Mouse (Mus musculus) heart, embryonic 13.5 days (tissue): ENCODE data around the gene Tmc8. TPM values are rescaled to one million over a fixed set of nuclear protein-coding genes. Genes with fewer than 3 reads are reported as not detected.
"Not testable (repeated sequence)": the region's sequence is repeated elsewhere in the genome, so short reads cannot be mapped to it uniquely, and the experiment has no call there.

Source experiments
- ATAC-seq: fragments of 200-750 bp; cut with Nextera tagmentation; 2 replicates; pipeline ENCODE4 v1.8.0; 2017; ENCODE audit warnings: moderate TSS enrichment; ENCODE audit not compliant: insufficient number of reproducible peaks, low FRiP score, low TSS enrichment; ENCODE audit errors: extremely low read depth
- H3K27ac ChIP-seq: fragments of 300-500 bp; sonication (generic); replicated peaks from 2 replicates; pipeline ENCODE4 v1.5.1; 2015; ENCODE audit warnings: moderate library complexity, mild to moderate bottlenecking, inconsistent platforms
- H3K27me3 ChIP-seq: fragments of 300-500 bp; sonication (generic); replicated peaks from 2 replicates; pipeline ENCODE4 v1.6.1; 2015; ENCODE audit warnings: mild to moderate bottlenecking, inconsistent platforms
- H3K36me3 ChIP-seq: fragments of 300-500 bp; sonication (generic); 2 replicates; pipeline ENCODE4 v1.6.1; 2015; ENCODE audit warnings: mild to moderate bottlenecking, inconsistent platforms
- H3K4me1 ChIP-seq: fragments of 300-500 bp; sonication (generic); 2 replicates; pipeline ENCODE4 v1.6.1; 2015; ENCODE audit warnings: inconsistent platforms
- H3K4me2 ChIP-seq: fragments of 300-500 bp; sonication (generic); 2 replicates; pipeline ENCODE4 v1.6.1; 2015; ENCODE audit warnings: inconsistent platforms, mild to moderate bottlenecking, moderate library complexity
- H3K4me3 ChIP-seq: fragments of 300-500 bp; sonication (generic); 2 replicates; pipeline ENCODE4 v1.5.1; 2015; ENCODE audit warnings: moderate library complexity, mild to moderate bottlenecking, inconsistent platforms
- H3K9ac ChIP-seq: fragments of 300-500 bp; sonication (generic); 2 replicates; pipeline ENCODE4 v1.6.1; 2015; ENCODE audit warnings: inconsistent platforms, mild to moderate bottlenecking, moderate library complexity
- H3K9me3 ChIP-seq: fragments of 300-500 bp; sonication (generic); 2 replicates; pipeline ENCODE4 v1.6.1; 2016; ENCODE audit warnings: inconsistent platforms
- WGBS: fragments of 180-500 bp; shearing (Covaris S2); methylation state at CpG from one replicate; pipeline ENCODE4 v1.1.7; 2015; ENCODE audit warnings: mixed read lengths; 5-methylcytosine and 5-hydroxymethylcytosine counted together
- polyA plus RNA-seq: library from polyadenylated mRNA; unstranded; fragments of >200 nt; fragmentation: Nextera tagmentation; extraction: Ambion mirVana; gene quantifications from 2 replicates; pipeline ENCODE4 v1.2.1, GENCODE M21; 2015

Tmc8 gene
- polyA plus RNA-seq, 1 experiment from 2014 or later = 2.5 TPM

DNA sequence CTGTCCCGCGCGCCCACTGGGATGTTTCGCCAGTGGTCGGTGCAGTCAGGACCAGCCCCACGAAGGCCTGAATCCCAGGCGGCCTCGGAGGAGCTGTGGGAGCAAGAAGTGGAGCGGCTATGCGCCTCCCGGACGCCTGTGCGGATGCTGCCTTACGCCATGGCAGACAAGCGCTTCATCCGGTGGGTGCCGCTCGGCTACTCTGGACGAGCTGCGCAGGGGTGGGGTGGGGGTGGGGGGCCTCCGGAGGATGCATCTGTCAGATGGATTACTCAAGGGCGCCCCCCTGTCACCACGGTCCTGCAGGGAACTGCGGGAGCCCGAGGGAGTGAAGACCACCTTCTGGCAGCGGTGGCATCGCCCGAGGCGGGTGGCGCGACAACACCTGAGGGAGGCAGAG is 1.2 kb downstream of the Tmc8 start:
- H3K4me3 ChIP-seq = peak overlapping the region; percentile 62
- H3K9me3 ChIP-seq = no peaks in the 10 kb centered on the region
- peak overlapping the region; percentile 97 for H3K27ac ChIP-seq
- ATAC-seq = no peak
- peaks cover 1% of the 10 kb centered on the region for H3K36me3 ChIP-seq
- H3K4me2 ChIP-seq = peak overlapping the region; percentile 100
- WGBS = 3% methylated on average over 31 of the region's 31 CpGs
- H3K4me1 ChIP-seq = peaks cover 58% of the 10 kb centered on the region
- H3K27me3 ChIP-seq = peaks cover 17% of the 10 kb centered on the region; the same call in 1 of the 2 replicates
- H3K9ac ChIP-seq = peak overlapping the region; percentile 89

DNA sequence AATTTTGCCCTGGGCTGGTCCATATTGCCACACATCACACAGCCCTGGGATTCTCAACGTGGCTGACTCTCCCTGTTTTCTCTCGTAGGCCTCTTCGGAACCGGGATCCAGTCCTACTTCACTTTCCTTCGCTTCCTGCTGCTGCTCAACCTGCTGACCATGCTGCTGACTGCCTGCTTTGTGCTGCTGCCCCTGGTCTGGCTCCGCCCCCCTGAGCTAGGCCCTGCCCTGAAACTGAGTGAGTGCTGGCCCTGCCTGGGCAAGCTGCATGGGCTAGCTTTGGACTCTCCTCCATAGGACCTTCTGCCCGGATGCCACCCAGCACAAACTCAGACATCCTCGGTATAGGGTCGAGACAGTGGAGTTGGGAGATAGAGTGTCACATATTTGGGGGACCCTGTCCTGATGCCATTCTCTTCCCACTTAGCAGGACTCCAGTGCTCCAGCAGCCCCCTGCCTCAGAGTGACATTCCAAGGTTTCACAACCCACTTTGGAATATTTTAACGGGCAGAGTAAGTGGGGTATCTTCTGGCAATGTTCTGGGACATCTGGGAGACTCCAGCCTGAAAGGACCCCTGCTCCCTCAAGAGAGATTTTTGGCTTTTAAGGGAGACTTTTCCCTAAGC is 1.9 kb downstream of the Tmc8 start:
- Histone ChIP-seq H3K27ac (peak overlapping the region; percentile 97; the same call in 1 of the 2 replicates), H3K36me3 (no peaks in the 10 kb centered on the region), H3K4me3 (peak overlapping the region; percentile 62), H3K9ac (peak overlapping the region; percentile 89), H3K4me2 (peak overlapping the region; percentile 100), H3K4me1 (peaks cover 51% of the 10 kb centered on the region), H3K27me3 (peaks cover 17% of the 10 kb centered on the region; the same call in 1 of the 2 replicates), H3K9me3 (no peaks in the 10 kb centered on the region)
- WGBS = 40% methylated on average over 10 of the region's 10 CpGs
- ATAC-seq = no peak

DNA sequence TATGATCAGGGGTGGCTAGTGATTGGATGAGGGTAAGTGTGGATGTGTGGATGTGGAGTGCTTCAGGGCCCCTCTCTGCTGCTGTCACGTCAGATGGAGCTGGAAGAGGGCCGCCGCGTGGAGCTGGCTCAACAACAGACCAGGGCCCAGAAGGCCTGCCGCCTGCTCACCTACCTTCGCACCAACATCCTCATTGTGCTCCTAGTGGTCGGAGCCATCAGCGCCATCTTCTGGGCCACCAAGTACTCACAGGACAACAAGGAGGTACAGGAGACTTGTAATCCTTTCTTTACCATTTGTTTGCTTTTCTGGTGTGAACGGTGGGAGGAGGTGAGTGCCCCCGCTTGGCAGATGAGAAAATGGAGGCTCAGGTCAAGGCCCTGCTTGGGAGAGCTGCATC is 4.4 kb downstream of the Tmc8 start:
- peaks cover 21% of the 10 kb centered on the region for H3K27me3 ChIP-seq
- no peak for ATAC-seq
- H3K4me3 ChIP-seq = no peak overlapping the region
- H3K36me3 ChIP-seq = no peaks in the 10 kb centered on the region
- H3K9me3 ChIP-seq = no peaks in the 10 kb centered on the region
- no peak overlapping the region for H3K27ac ChIP-seq
- WGBS = 14% methylated on average over 10 of the region's 10 CpGs
- no peak overlapping the region for H3K9ac ChIP-seq
- no peak overlapping the region for H3K4me2 ChIP-seq
- peaks cover 36% of the 10 kb centered on the region for H3K4me1 ChIP-seq

DNA sequence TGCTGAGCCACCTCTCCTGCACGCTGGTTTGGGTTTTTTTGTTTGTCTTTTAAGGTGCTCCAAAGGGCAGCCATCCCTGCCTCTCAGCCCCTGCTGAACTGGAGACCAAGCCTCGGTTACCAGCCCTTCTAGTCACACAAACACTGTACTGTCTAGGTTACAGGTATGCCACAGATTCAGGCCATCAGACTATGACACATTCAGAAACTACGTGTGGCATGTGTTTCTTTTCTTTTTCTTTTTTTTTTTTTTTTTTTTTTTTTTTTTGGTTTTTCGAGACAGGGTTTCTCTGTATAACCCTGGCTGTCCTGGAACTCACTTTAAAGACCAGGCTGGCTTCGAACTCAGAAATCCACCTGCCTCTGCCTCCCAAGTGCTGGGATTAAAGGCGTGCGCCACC is 6.6 kb downstream of the Tmc8 start:
- 81% methylated on average over 7 of the region's 7 CpGs for WGBS
- not testable (repeated sequence) for H3K36me3 ChIP-seq, H3K4me3 ChIP-seq, H3K9ac ChIP-seq, ATAC-seq, H3K9me3 ChIP-seq, H3K4me2 ChIP-seq, H3K27ac ChIP-seq
- peaks cover 25% of the 10 kb centered on the region for H3K27me3 ChIP-seq
- peaks cover 28% of the 10 kb centered on the region for H3K4me1 ChIP-seq

DNA sequence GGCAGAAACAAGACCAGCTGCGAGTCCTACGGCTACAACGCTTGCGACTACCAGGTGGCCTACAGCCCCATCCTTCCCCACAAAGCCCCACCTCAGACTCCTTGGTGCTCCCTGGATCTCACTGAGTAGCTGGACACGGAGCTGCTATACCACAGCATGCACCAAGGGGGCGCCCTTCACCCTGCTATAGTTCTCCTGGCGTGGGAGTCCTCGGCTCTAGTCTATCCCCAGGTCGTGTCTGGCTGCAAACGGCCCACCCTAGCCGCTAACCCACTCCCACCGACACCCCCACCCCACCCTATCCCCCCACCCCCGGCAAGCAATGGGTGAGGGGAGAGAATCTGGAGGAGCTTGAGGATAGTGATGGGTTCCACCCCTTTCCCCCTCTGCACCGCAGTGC is 8.4 kb downstream of the Tmc8 start:
- H3K4me3 ChIP-seq = peak overlapping the region; percentile 35
- no peak overlapping the region for H3K27ac ChIP-seq
- H3K4me2 ChIP-seq = peak overlapping the region; percentile 67
- peaks cover 16% of the 10 kb centered on the region for H3K27me3 ChIP-seq
- peaks cover 27% of the 10 kb centered on the region for H3K4me1 ChIP-seq
- H3K36me3 ChIP-seq = no peaks in the 10 kb centered on the region
- peak overlapping the region; percentile 67 for H3K9ac ChIP-seq
- 5% methylated on average over 14 of the region's 14 CpGs for WGBS
- H3K9me3 ChIP-seq = no peaks in the 10 kb centered on the region
- ATAC-seq = peak; percentile 32; the same call in 1 of the 2 replicates

DNA sequence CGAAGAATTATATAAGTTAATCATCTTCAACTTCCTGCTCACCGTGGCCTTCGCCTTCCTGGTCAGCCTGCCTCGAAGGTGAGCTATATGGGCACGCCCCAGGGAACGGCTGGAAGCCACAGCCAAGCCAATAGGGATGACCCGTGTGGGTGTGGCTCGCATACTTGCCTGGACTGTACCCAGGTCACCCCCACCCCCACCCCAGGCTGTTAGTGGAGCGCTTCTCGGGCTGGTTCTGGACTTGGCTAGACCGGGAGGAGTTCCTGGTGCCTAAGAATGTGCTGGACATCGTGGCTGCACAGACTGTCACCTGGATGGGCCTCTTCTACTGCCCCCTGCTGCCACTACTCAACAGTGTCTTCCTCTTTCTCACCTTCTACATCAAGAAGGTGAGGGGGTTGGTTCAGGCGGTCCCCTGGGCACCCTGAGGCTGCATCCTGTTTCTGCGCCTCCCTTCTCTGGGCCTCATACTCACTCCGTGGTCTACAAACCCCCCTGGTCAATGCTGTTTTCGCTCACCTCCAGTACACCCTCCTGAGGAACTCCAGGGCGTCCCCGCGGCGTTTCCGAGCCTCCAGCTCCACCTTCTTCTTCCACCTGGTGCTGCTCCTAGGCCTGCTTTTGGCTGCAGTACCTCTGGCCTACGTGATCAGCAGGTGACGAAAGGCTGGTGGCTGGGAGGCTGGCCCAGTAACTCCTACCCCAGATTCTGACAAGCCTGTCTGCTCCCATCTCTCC is 9.0 kb downstream of the Tmc8 start:
- Histone ChIP-seq H3K27me3 (peaks cover 13% of the 10 kb centered on the region), H3K27ac (no peak overlapping the region), H3K36me3 (no peaks in the 10 kb centered on the region), H3K9ac (peak overlapping the region; percentile 67), H3K4me1 (peaks cover 27% of the 10 kb centered on the region), H3K4me3 (peak overlapping the region; percentile 35), H3K9me3 (no peaks in the 10 kb centered on the region), H3K4me2 (peak overlapping the region; percentile 67)
- 29% methylated on average over 23 of the region's 23 CpGs for WGBS
- ATAC-seq = no peak

DNA sequence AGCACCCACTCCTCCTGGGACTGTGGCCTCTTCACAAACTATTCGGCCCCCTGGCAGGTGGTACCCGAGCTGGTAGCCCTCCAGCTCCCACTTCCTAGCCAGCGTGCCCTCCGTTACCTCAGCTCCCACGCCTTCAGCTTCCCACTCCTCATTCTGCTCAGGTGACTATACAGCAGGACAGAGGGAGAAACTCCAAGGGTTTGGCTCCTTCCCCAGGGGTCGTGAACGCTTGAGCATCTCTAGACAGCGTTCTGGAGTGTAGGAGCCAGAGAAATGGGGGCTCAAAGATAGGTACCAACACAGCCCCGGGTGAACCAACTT is 9.5 kb downstream of the Tmc8 start:
- H3K4me2 ChIP-seq = peak overlapping the region; percentile 67; the same call in 1 of the 2 replicates
- WGBS = 80% methylated on average over 9 of the region's 9 CpGs
- ATAC-seq = no peak
- peaks cover 27% of the 10 kb centered on the region for H3K4me1 ChIP-seq
- no peak overlapping the region for H3K9ac ChIP-seq
- H3K36me3 ChIP-seq = no peaks in the 10 kb centered on the region
- no peak overlapping the region for H3K27ac ChIP-seq
- H3K9me3 ChIP-seq = no peaks in the 10 kb centered on the region
- H3K27me3 ChIP-seq = peaks cover 13% of the 10 kb centered on the region
- no peak overlapping the region for H3K4me3 ChIP-seq

DNA sequence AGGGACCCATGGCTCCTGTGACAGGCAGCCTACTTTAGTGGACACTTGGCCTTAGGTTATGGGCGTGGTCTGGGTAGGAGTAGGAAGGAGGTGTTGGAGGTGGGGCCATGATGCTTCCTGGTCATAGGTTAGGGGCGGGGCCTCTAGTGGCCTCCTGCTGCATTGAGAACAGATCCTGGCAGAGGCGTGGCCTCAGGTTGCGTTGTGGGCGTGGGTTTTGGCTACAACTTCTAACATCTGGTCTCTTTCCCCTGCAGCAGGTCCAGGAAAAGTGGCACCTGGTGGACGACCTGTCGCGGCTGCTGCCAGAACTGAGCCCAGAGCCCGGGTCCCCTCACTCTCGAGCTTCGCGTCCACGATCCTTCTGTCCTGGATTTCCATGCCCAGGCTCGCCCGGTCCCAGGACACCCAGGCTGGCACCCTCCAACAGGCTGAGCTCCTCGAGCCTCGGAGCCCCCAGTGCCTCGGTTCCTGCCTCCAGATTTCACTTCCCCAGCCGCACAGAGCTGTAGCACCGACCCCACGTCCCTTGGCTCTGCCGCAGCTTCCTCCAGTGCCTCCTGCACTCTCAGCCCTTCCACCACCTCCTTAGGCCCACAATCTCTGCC is 10.5 kb downstream of the Tmc8 start:
- Histone ChIP-seq H3K27me3 (peaks cover 17% of the 10 kb centered on the region), H3K27ac (no peak overlapping the region), H3K4me2 (peak overlapping the region; percentile 70), H3K9ac (peak overlapping the region; percentile 67), H3K9me3 (no peaks in the 10 kb centered on the region), H3K36me3 (no peaks in the 10 kb centered on the region), H3K4me3 (peak overlapping the region; percentile 42), H3K4me1 (peaks cover 32% of the 10 kb centered on the region)
- 10% methylated on average over 22 of the region's 22 CpGs for WGBS
- peak; percentile 89 for ATAC-seq

DNA sequence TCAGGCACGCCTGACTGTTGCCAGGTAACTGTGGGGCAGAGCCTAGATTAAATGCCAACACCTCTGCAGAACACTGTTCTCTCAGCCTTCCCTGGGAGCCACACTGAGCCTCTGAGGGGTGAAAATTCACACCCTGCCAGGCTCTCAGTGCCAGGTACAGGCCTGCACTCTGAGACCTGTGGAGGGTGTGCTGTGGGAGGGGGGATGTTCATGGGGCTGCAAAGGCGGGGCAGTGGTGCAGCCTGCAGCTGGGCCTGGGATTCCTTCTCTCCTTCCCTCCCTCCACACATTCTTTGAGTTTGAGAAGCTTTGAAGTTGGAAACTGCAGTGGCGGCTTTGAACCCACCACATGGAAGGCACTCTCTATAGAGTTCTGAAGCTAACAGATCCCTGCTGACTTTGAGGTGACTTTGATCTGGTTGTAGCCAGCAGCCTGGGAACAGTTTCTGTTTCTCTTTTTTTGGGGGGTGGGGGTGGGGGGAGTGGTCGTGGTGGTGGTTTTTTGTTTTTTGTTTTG is 12.2 kb downstream of the Tmc8 start:
- Histone ChIP-seq H3K36me3 (no peaks in the 10 kb centered on the region), H3K27ac (no peak overlapping the region), H3K9ac (0 out of 2 replicates have a peak overlapping the region, but pooled peaks have one; percentile 40), H3K4me3 (no peak overlapping the region), H3K4me2 (no peak overlapping the region), H3K27me3 (peaks cover 19% of the 10 kb centered on the region), H3K4me1 (peaks cover 49% of the 10 kb centered on the region), H3K9me3 (no peaks in the 10 kb centered on the region)
- no peak for ATAC-seq
- 65% methylated on average over 4 of the region's 4 CpGs for WGBS

DNA sequence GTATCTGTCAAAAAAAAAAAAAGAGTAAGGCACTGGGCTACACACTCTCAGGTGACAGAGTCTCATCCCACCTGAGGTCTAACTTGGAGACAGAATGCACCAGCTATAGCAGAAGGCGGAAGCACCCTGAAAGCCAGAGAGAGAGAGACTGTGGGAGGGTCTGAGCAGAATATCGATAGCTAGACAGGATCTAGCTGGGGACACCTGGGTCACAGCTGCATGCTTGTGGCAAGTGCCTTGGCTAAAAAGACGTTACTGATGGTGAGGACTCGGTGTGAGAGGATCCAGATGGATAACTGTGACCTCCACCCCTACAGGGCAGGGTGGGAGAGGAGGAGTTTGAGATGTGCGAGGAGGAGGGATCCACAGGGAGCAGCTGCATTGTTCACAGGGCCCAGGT is 15.1 kb downstream of the Tmc8 start:
- no peaks in the 10 kb centered on the region for H3K36me3 ChIP-seq
- no peak overlapping the region for H3K4me2 ChIP-seq
- H3K4me3 ChIP-seq = no peak overlapping the region
- ATAC-seq = no peak
- WGBS = 43% methylated on average over 5 of the region's 5 CpGs
- H3K27ac ChIP-seq = no peak overlapping the region
- no peaks in the 10 kb centered on the region for H3K9me3 ChIP-seq
- peaks cover 40% of the 10 kb centered on the region for H3K4me1 ChIP-seq
- no peak overlapping the region for H3K9ac ChIP-seq
- 0 out of 2 replicates have a peak, but pooled peaks cover 11% of the 10 kb centered on the region for H3K27me3 ChIP-seq

DNA sequence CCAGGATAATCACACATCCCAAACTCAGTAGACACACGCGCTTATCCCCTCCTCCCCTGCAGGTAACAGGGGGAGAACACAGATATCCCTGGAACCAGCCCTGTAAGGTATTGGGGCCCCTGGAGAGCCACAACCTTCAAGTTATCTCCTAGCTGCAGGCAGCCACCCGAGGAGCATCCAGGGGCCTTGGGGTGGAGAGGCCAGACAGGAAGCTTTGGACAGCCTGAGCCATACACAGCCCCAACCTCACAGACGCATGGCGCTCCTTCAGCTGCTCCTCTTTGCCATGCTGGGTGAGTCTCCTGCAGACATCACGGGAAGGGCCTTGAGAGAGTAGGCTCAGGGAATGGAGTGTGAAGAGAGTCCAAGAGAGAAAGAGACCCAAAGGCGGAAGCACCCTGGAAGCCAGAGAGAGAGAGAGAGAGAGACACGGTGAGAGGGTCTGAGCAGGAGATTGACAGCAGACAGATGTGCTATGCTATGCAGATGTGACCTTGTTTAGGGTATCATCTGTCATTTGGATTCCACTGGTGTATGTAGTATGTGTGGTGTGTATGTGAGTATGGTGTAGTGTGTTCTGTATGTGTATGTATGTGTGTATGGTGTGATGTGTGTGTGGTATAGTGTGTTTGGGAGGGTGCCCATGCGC is 15.8 kb downstream of the Tmc8 start, which contains the start of gene 6030468B19Rik:
Gene 6030468B19Rik, plus strand, starts transcription at position 150 of the 649 bp plus-strand sequence.
- peak within 1 kb of the TSS; percentile 13 for H3K4me3 ChIP-seq
- H3K36me3 ChIP-seq = no peaks in the 10 kb centered on the region
- no peak within 1 kb of the TSS for H3K27ac ChIP-seq
- H3K9me3 ChIP-seq = no peaks in the 10 kb centered on the region
- peak within 1 kb of the TSS; percentile 9; the same call in 1 of the 2 replicates for H3K9ac ChIP-seq
- ATAC-seq = peak; percentile 49; the same call in 1 of the 2 replicates
- WGBS = 39% methylated on average over 9 of the region's 9 CpGs
- H3K4me2 ChIP-seq = peak within 1 kb of the TSS; percentile 46
- H3K27me3 ChIP-seq = 0 out of 2 replicates have a peak, but pooled peaks cover 11% of the 10 kb centered on the region
- peaks cover 34% of the 10 kb centered on the region for H3K4me1 ChIP-seq
